Mouse (Mus musculus) olfactory bulb, adult 2 months (tissue): ENCODE measurements around the gene Ergic1. TPM values are rescaled to one million over a fixed set of nuclear protein-coding genes. Genes with fewer than 3 reads are reported as not detected.

Source experiments
- H3K27ac ChIP-seq: fragments of 200-500 bp; 2 replicates; pipeline ENCODE4 v1.5.1; 2012; ENCODE audit warnings: low read depth, low read length; ENCODE audit not compliant: insufficient read depth
- H3K4me1 ChIP-seq: fragments of 200-500 bp; 2 replicates; pipeline ENCODE4 v1.6.1; 2012; ENCODE audit warnings: low read length; ENCODE audit not compliant: control insufficient read depth, insufficient read depth
- H3K4me3 ChIP-seq: fragments of 200-500 bp; 2 replicates; pipeline ENCODE4 v1.5.1; 2012; ENCODE audit warnings: mild to moderate bottlenecking, low read depth, low read length, moderate library complexity; ENCODE audit not compliant: insufficient read depth
- CTCF ChIP-seq: fragments of 200-500 bp; IDR thresholded peaks from 2 replicates; pipeline ENCODE4 v1.5.1; 2012; ENCODE audit warnings: low read depth, mild to moderate bottlenecking, low read length, moderate library complexity; ENCODE audit not compliant: insufficient read depth
- POLR2A ChIP-seq: fragments of 200-500 bp; IDR thresholded peaks from 2 replicates; pipeline ENCODE4 v1.6.1; 2012; ENCODE audit warnings: mild to moderate bottlenecking, low read depth, low read length, moderate library complexity; ENCODE audit not compliant: insufficient read depth
- WGBS: fragments of 180-500 bp; shearing (Covaris S2); methylation state at CpG from one replicate; pipeline ENCODE4 v1.1.7; 2018; 5-methylcytosine and 5-hydroxymethylcytosine counted together
- polyA plus RNA-seq: library from polyadenylated mRNA; stranded (reverse); fragments of >200 nt; gene quantifications from 2 replicates; pipeline ENCODE4 v1.2.4, GENCODE M21; 2012; ENCODE audit warnings: low replicate concordance; ENCODE audit not compliant: missing spikeins, insufficient read depth, insufficient read length

Ergic1 gene
- polyA plus RNA-seq, 1 experiment = not detected

- 54% methylated on average over 8 of the region's 8 CpGs for WGBS
- peaks cover 32% of the 10 kb centered on the region for H3K4me1 ChIP-seq
- TF ChIP-seq POLR2A (no peak), CTCF (no peak)
These were observed 127.8 kb downstream of the Ergic1 start for GRCm38 (mm10) chr17:26688795-26689735.

GRCm38 (mm10) chr17:26689810-26690209 lies 128.5 kb downstream of the Ergic1 start:
- TF ChIP-seq CTCF (no peak), POLR2A (no peak)
- 69% methylated on average over 2 of the region's 2 CpGs for WGBS
- Histone ChIP-seq H3K4me1 (peaks cover 32% of the 10 kb centered on the region), H3K27ac (0 out of 2 replicates have a peak overlapping the region, but pooled peaks have one; percentile 20), H3K4me3 (no peak overlapping the region)

More at GRCm38 (mm10) chr17:26688795-26689735, 127.8 kb downstream of the Ergic1 start:
- Histone ChIP-seq H3K4me3 (no peak overlapping the region), H3K27ac (peak overlapping the region; percentile 63; the same call in 1 of the 2 replicates)

GRCm38 (mm10) chr17:26690236-26690635 lies 128.9 kb downstream of the Ergic1 start:
- Histone ChIP-seq H3K27ac (no peak overlapping the region), H3K4me3 (no peak overlapping the region), H3K4me1 (peaks cover 32% of the 10 kb centered on the region)
- 64% methylated on average over 5 of the region's 5 CpGs for WGBS
- TF ChIP-seq POLR2A (no peak), CTCF (no peak)

- peaks cover 30% of the 10 kb centered on the region for H3K4me1 ChIP-seq
- H3K4me3 ChIP-seq = no peak overlapping the region
- TF ChIP-seq CTCF = no peak
- TF ChIP-seq POLR2A = no peak
- H3K27ac ChIP-seq = no peak overlapping the region
- WGBS = 74% methylated on average over 7 of the region's 7 CpGs
These were observed 129.8 kb downstream of the Ergic1 start for GRCm38 (mm10) chr17:26691110-26691509.

GRCm38 (mm10) chr17:26693424-26693823 lies 132.1 kb downstream of the Ergic1 start:
- Histone ChIP-seq H3K27ac (peak overlapping the region; percentile 58), H3K4me1 (peaks cover 20% of the 10 kb centered on the region), H3K4me3 (no peak overlapping the region)
- WGBS = 38% methylated on average over 7 of the region's 7 CpGs
- TF ChIP-seq CTCF (no peak), POLR2A (no peak)

- Histone ChIP-seq H3K27ac (peak overlapping the region; percentile 50; the same call in 1 of the 2 replicates), H3K4me1 (peaks cover 20% of the 10 kb centered on the region), H3K4me3 (no peak overlapping the region)
- 48% methylated on average over 7 of the region's 7 CpGs for WGBS
- no peak for TF ChIP-seq POLR2A
- no peak for TF ChIP-seq CTCF
These were observed 132.9 kb downstream of the Ergic1 start for GRCm38 (mm10) chr17:26694171-26694570.

- Histone ChIP-seq H3K27ac (no peak overlapping the region), H3K4me3 (no peak overlapping the region), H3K4me1 (peaks cover 13% of the 10 kb centered on the region)
- no peak for TF ChIP-seq POLR2A
- TF ChIP-seq CTCF = no peak
- WGBS = 91% methylated on average over 3 of the region's 3 CpGs
These were observed 133.9 kb downstream of the Ergic1 start for GRCm38 (mm10) chr17:26695193-26695592.

- Histone ChIP-seq H3K4me3 (no peak overlapping the region), H3K27ac (no peak overlapping the region), H3K4me1 (peaks cover 7% of the 10 kb centered on the region)
- TF ChIP-seq POLR2A (no peak), CTCF (no peak)
- 93% methylated on average over 5 of the region's 5 CpGs for WGBS
These were observed 137.6 kb downstream of the Ergic1 start for GRCm38 (mm10) chr17:26698846-26699245.

- H3K27ac ChIP-seq = no peak overlapping the region
- H3K4me1 ChIP-seq = peaks cover 6% of the 10 kb centered on the region; the same call in 1 of the 2 replicates
- WGBS = 90% methylated on average over 10 of the region's 10 CpGs
- H3K4me3 ChIP-seq = no peak overlapping the region
- TF ChIP-seq CTCF (no peak), POLR2A (no peak)
These were observed 138.7 kb downstream of the Ergic1 start for GRCm38 (mm10) chr17:26699819-26700616.
